Mouse (Mus musculus) CH12.LX (cell line): Measurements from ENCODE around the gene Aggf1. TPM values are rescaled to one million over a fixed set of nuclear protein-coding genes. Genes with fewer than 3 reads are reported as not detected.
A peak's percentile ranks its signal among the peaks of the same experiment; 100 is the strongest.

Experiments
- DNase-seq: peaks from one replicate; pipeline ENCODE4 v3.0.0-alpha.2; 2013; ENCODE audit errors: extremely low read depth
- H3K27ac ChIP-seq: 2 replicates; pipeline ENCODE4 v1.5.1; 2012; ENCODE audit warnings: low read depth, mild to moderate bottlenecking, control low read depth, moderate library complexity; ENCODE audit not compliant: insufficient read depth
- H3K27me3 ChIP-seq: replicated peaks from 2 replicates; pipeline ENCODE3; 2012; ENCODE audit warnings: inconsistent platforms
- H3K36me3 ChIP-seq, 2 experiments: replicated peaks in 1 of 2; 2 replicates each; pipeline versions ENCODE3 to v1.6.1; 2012; ENCODE audit warnings: inconsistent platforms in 1 of 2, low read length in 1 of 2, mild to moderate bottlenecking in 1 of 2, mixed read lengths in 1 of 2, moderate library complexity in 1 of 2; ENCODE audit not compliant: control insufficient read depth in 1 of 2, insufficient read depth in 1 of 2
- H3K4me1 ChIP-seq, 2 experiments: 2 replicates each; pipeline ENCODE4 v1.6.1; 2012; ENCODE audit warnings: inconsistent platforms in 1 of 2, moderate library complexity in 1 of 2; ENCODE audit not compliant: insufficient read depth in 2 of 2, control insufficient read depth in 1 of 2
- H3K4me2 ChIP-seq: 2 replicates; pipeline ENCODE4 v1.6.1; 2012; ENCODE audit warnings: low read depth, mild to moderate bottlenecking, control low read depth; ENCODE audit not compliant: poor library complexity, insufficient read depth, severe bottlenecking
- H3K4me3 ChIP-seq, 3 experiments: fragments of 150-350 bp in 1 of 3; sonication (generic) in 1 of 3; replicated peaks in 1 of 3; 2 replicates each; pipeline versions ENCODE3 to v1.5.1; 2011 to 2012; ENCODE audit warnings: low read depth in 2 of 3, low read length in 2 of 3, mild to moderate bottlenecking in 2 of 3, moderate library complexity in 2 of 3, control low read depth in 1 of 3, improper control_type of control experiment in 1 of 3, inconsistent platforms in 1 of 3, mixed read lengths in 1 of 3; ENCODE audit not compliant: poor library complexity in 1 of 3
- H3K79me2 ChIP-seq: replicated peaks from 2 replicates; pipeline ENCODE4 v1.6.1; 2012; ENCODE audit warnings: mild to moderate bottlenecking, moderate library complexity; ENCODE audit not compliant: control insufficient read depth, poor library complexity, insufficient read depth, severe bottlenecking; ENCODE audit errors: extremely low read depth
- H3K9ac ChIP-seq: 2 replicates; pipeline ENCODE4 v1.6.1; 2012; ENCODE audit warnings: low read depth, mild to moderate bottlenecking, control low read depth, moderate library complexity; ENCODE audit not compliant: insufficient read depth
- H3K9me3 ChIP-seq: replicated peaks from 2 replicates; pipeline ENCODE3; 2012; ENCODE audit warnings: low read length, inconsistent platforms, mixed read lengths
- CHD1 ChIP-seq: IDR thresholded peaks from 2 replicates; pipeline ENCODE4 v1.6.1; 2012; ENCODE audit warnings: low read depth, low read length, improper control_type of control experiment, inconsistent platforms
- CHD2 ChIP-seq: IDR thresholded peaks from 2 replicates; pipeline ENCODE4 v1.6.1; 2011; ENCODE audit warnings: low read length, improper control_type of control experiment
- CTCF ChIP-seq, 2 experiments: IDR thresholded peaks in 1 of 2; conservative IDR thresholded peaks in 1 of 2; 2 replicates each; pipeline ENCODE4 v1.5.1; 2011 to 2012; ENCODE audit warnings: low read depth in 2 of 2, low read length in 2 of 2, improper control_type of control experiment in 1 of 2, inconsistent platforms in 1 of 2, mild to moderate bottlenecking in 1 of 2, moderate library complexity in 1 of 2
- E2F4 ChIP-seq: IDR thresholded peaks from 2 replicates; pipeline ENCODE4 v1.6.1; 2011; ENCODE audit warnings: low read depth, low read length, improper control_type of control experiment; ENCODE audit not compliant: insufficient replicate concordance
- HCFC1 ChIP-seq: IDR thresholded peaks from 2 replicates; pipeline ENCODE4 v1.6.1; 2012; ENCODE audit warnings: low read depth, mild to moderate bottlenecking, inconsistent platforms, low read length, improper control_type of control experiment
- JUN ChIP-seq: IDR thresholded peaks from 2 replicates; pipeline ENCODE4 v1.6.1; 2011; ENCODE audit warnings: low read depth, mild to moderate bottlenecking, low read length, improper control_type of control experiment, moderate library complexity; ENCODE audit not compliant: insufficient read depth
- MAX ChIP-seq: IDR thresholded peaks from 2 replicates; pipeline ENCODE4 v1.6.1; 2011; ENCODE audit warnings: low read length, improper control_type of control experiment
- MAZ ChIP-seq: IDR thresholded peaks from 2 replicates; pipeline ENCODE4 v1.6.1; 2012; ENCODE audit warnings: low read depth, mild to moderate bottlenecking, inconsistent platforms, low read length, improper control_type of control experiment, moderate library complexity
- MEF2A ChIP-seq: IDR thresholded peaks from 2 replicates; pipeline ENCODE4 v1.6.1; 2014; ENCODE audit warnings: low read depth, mild to moderate bottlenecking, inconsistent platforms, low read length, improper control_type of control experiment, borderline replicate concordance
- NELFE ChIP-seq: IDR thresholded peaks from 2 replicates; pipeline ENCODE4 v1.6.1; 2011; ENCODE audit warnings: low read depth, low read length, improper control_type of control experiment
- PAX5 ChIP-seq: IDR thresholded peaks from 2 replicates; pipeline ENCODE4 v1.6.1; 2012; ENCODE audit warnings: low read length, inconsistent platforms, mixed read lengths
- RCOR1 ChIP-seq: conservative IDR thresholded peaks from 2 replicates; pipeline ENCODE4 v1.6.1; 2012; ENCODE audit warnings: low read depth, mild to moderate bottlenecking, inconsistent platforms, low read length, improper control_type of control experiment
- SIN3A ChIP-seq: IDR thresholded peaks from 2 replicates; pipeline ENCODE4 v1.6.1; 2012; ENCODE audit warnings: low read length, improper control_type of control experiment, inconsistent platforms
- SMC3 ChIP-seq: IDR thresholded peaks from 2 replicates; pipeline ENCODE4 v1.6.1; 2011; ENCODE audit warnings: low read depth, low read length, improper control_type of control experiment
- UBTF ChIP-seq: IDR thresholded peaks from 2 replicates; pipeline ENCODE4 v1.6.1; 2012; ENCODE audit warnings: low read depth, mild to moderate bottlenecking, inconsistent platforms, low read length, improper control_type of control experiment, moderate library complexity
- USF2 ChIP-seq: conservative IDR thresholded peaks from 2 replicates; pipeline ENCODE4 v1.6.1; 2011; ENCODE audit warnings: low read depth, low read length, improper control_type of control experiment
- ZNF384 ChIP-seq: IDR thresholded peaks from 2 replicates; pipeline ENCODE4 v1.6.1; 2012; ENCODE audit warnings: low read depth, low read length, improper control_type of control experiment, inconsistent platforms
- dilution Hi-C: fragments of 300-500 bp; cut with MboI; formaldehyde crosslinking; loops from 2 replicates; pipeline ENCODE4 v1.14.3; 2020; ENCODE audit warnings: low sequenced_read_pairs; ENCODE audit not compliant: extremely low pct_unique_long_range_greater_than_20kb, extremely low pct_ligation_motif_present
- in situ Hi-C: fragments of 300-500 bp; cut with MboI; formaldehyde crosslinking; loops from 3 replicates; pipeline ENCODE4 v1.14.3; 2019; ENCODE audit warnings: low sequenced_read_pairs, low pct_ligation_motif_present, low pct_unique_long_range_greater_than_20kb, mixed read lengths
- polyA plus RNA-seq: library from polyadenylated mRNA; unstranded; fragments of >175 nt; gene quantifications from 2 replicates; pipeline ENCODE4 v1.2.1, GENCODE M21; 2012; ENCODE audit warnings: low read depth; ENCODE audit not compliant: insufficient read length
- total RNA-seq, 2 experiments: library from RNA; depleted of rRNA; stranded (reverse); fragments of 300-350 nt in 1 of 2; fragments of >200 nt in 1 of 2; gene quantifications; 2 replicates each; pipeline ENCODE4 v1.2.3; 2012 to 2014

Gene Aggf1
- total and polyA plus RNA-seq, 3 experiments, result 47.3 to 68.6 (median 49.1) TPM

GRCm38 (mm10) chr13:95418575-95419203 is 43.5 kb upstream of the Aggf1 start:
- H3K4me1 ChIP-seq, result peaks cover 16 to 54% of the 10 kb centered on the region in 2 experiments
- no peak for TF ChIP-seq MEF2A
- TF ChIP-seq E2F4, result no peak
- no peak for TF ChIP-seq NELFE
- TF ChIP-seq CHD1, result no peak
- TF ChIP-seq HCFC1, result no peak
- no peak for TF ChIP-seq RCOR1
- TF ChIP-seq SIN3A, result no peak
- no peak for TF ChIP-seq ZNF384
- no peak for TF ChIP-seq CHD2
- TF ChIP-seq JUN, result no peak
- dilution Hi-C loops, result no loop called here
- no peaks in the 10 kb centered on the region for H3K36me3 ChIP-seq
- H3K4me3 ChIP-seq, result no peak overlapping the region
- DNase-seq, result peak; percentile 26
- peak overlapping the region; percentile 67; the same call in 1 of the 2 replicates for H3K4me2 ChIP-seq
- no peak overlapping the region for H3K27ac ChIP-seq
- no peaks in the 10 kb centered on the region for H3K9me3 ChIP-seq
- no peaks in the 10 kb centered on the region for H3K79me2 ChIP-seq
- H3K27me3 ChIP-seq, result no peaks in the 10 kb centered on the region
- in situ Hi-C loops, result no loop called here
- H3K9ac ChIP-seq, result no peak overlapping the region

DNA sequence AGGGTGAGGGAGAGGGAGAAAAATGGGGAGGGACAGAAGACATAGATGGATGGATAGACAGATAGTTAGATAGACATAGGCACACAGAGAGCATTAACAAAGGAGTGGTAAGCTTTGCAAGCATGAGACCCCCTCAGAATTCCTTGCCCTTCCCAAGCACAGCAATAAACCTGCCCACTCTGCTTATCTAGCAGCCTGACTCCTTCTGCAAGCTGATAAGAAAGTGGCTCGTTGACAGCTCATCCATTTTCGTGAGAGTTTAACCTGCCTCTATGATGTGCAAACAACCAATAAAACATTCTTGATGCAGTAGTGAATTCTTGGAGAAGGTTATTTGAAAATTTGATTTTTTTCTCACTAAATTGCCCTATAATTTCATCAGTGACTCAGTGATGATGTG is 37.1 kb upstream of the Aggf1 start:
- Histone ChIP-seq H3K4me1 (0 out of 4 replicates have a peak, but pooled peaks cover 0 to 3% of the 10 kb centered on the region in 2 experiments), H3K4me2 (no peak overlapping the region), H3K4me3 (no peak overlapping the region), H3K27ac (no peak overlapping the region), H3K9ac (no peak overlapping the region), H3K36me3 (no peaks in the 10 kb centered on the region), H3K27me3 (no peaks in the 10 kb centered on the region), H3K79me2 (no peaks in the 10 kb centered on the region), H3K9me3 (no peaks in the 10 kb centered on the region)
- no peak for DNase-seq
- dilution Hi-C loops, result no loop called here
- no peak for TF ChIP-seq MAX
- in situ Hi-C loops, result no loop called here

GRCm38 (mm10) chr13:95393242-95393641 is 18.1 kb upstream of the Aggf1 start:
- no peak overlapping the region for H3K4me2 ChIP-seq
- in situ Hi-C loops (no loop called here), dilution Hi-C loops (no loop called here)
- TF ChIP-seq CTCF (conservative IDR thresholded peaks at IDR 0.05 in 1 of 2, IDR thresholded peaks at IDR 0.05 in 1 of 2; ENCODE audit: low read depth in 2 of 2, low read length in 2 of 2), result no peak
- no peak for TF ChIP-seq PAX5
- TF ChIP-seq CHD1, result no peak
- TF ChIP-seq USF2, result no peak
- no peak for TF ChIP-seq SMC3
- no peak for TF ChIP-seq UBTF
- no peak for TF ChIP-seq HCFC1
- TF ChIP-seq MAZ, result no peak
- no peak for TF ChIP-seq NELFE
- H3K79me2 ChIP-seq, result no peaks in the 10 kb centered on the region
- H3K4me1 ChIP-seq, result no peaks in the 10 kb centered on the region
- H3K36me3 ChIP-seq, result no peaks in the 10 kb centered on the region
- H3K9me3 ChIP-seq, result peaks cover 14% of the 10 kb centered on the region
- H3K9ac ChIP-seq, result no peak overlapping the region
- no peak overlapping the region for H3K27ac ChIP-seq
- no peak overlapping the region for H3K4me3 ChIP-seq
- no peak for DNase-seq
- H3K27me3 ChIP-seq, result no peaks in the 10 kb centered on the region
